Mouse (Mus musculus): ENCODE data around the gene Myo1e.
"Not testable (repeated sequence)": the region's sequence is repeated elsewhere in the genome, so short reads cannot be mapped to it uniquely, and the experiment has no call there.

The Myo1e gene

DNA sequence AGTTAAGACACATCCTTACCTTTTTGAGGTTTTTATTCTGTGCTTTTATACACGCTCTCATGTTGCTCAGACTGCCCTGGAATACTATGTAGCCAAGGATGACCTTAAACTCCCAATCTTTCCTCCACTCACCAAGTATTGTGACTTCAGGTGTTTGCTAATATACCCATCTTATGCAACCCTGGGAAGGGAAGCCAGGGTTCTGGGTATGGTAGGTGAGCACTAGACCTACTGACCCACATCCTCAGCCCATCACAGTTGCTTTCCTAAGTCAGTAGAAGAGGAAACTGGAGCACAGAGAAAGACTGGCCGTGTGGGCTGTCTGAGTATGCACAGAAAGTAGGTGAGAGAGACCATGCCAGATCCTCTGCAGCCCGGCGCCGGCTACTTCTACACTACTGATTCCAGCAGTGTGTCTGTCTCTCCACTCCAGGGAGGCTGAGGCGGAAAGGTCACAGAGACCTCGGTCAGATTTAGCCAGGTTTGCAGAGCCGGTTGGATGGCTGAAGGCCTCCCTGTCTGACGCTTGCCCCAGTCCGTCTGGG lies 44.4 kb downstream of the Myo1e start:
- no peak for DNase-seq (ENCODE audit: low read depth)

DNA sequence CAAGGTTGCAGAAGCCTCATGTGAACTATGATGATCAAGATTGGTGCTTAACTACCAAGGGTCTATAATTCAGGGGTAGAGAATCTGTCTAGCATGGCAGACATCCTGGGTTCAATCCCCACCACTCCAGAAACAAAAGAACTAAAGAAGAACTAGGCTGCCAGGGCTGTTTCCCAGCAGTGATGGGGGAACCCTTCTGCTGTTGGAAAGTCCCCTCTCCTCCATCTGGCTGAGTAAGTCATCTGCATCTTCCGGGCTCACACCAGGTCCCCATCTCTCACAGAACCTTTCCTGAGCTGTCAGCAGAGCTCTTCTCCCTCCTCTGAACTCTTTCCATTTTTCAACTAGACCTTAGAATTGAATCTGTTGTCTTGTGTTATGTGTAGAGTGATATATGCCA lies 45.9 kb downstream of the Myo1e start:
- peak; percentile 77 for DNase-seq (ENCODE audit: low read depth)

DNA sequence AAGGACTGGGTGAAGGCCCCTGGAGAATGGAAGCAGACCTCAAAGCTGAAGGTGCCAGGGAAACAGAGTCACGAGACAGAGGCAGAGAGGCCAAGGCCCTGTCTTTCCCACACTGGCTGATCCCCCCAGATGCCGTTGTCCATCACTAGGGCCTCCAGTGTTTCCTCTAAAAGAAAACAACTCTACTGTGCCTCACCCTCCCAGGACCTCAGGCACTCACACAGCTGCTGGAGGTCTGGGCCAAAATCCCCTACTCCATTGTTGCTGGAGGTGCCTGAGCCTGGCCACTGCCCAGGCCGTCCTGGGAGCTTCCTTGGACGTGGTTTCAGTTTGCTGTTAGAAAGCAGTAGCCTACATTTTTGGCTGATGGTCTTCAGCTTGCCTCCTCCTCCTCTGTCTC lies 47.9 kb downstream of the Myo1e start:
- DNase-seq (ENCODE audit: low read depth), result no peak

DNA sequence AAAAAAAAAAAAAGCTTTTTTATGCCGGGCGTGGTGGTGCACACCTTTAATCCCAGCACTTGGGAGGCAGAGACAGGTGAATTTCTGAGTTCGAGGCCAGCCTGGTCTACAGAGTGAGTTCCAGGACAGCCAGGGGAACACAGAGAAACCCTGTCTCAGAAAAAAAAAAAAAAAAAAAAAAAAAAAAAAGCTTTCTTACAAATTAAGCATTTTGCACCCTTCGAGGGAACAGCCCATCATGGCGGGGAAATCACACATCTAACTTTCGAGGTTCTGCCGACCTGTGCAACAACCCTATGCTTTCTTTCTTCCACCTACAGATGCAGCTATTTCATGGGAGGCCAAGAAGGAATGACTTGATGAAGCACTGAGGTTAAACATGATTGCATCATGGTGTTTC lies 48.9 kb downstream of the Myo1e start:
- not testable (repeated sequence) for DNase-seq (ENCODE audit: low read depth)

DNA sequence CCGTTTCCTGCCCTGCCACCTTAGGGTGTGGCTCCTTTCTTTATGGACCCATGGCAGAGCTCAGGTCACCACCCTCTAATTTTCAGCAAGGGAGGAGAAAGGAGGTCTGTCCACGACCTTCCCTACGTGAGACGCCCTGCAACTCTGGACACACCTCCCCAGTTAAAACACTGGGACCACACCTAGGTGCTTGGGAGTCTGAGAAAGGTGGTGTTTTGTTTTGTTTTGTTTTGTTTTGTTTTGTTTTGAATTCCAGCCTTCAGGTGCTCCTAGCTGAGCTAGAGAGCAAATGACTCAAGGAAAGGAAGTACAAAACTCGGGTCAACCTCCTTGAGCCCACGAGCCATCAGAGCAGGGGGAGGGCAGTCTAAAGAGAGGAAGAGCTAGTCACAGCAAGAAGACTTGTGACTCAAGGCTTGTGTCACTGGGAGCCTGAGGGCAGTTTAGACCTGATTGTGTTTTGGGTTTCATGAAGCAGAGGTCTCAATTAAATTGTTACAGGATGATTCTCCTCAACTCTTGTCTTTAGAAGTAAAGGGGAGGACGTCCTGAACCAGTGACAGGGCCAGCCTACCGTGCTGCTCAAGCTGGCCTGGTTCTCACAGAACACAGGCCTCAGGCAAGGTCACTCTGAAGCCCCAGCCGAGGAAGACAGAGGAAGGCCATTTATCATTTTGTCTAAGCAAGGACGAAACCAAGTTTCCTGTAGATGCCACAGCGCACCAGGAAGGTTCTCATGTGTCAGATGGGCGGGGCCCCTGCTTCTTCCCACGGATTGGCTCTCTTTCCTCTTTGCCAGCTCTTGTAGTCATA lies 50.3 kb downstream of the Myo1e start:
- peak; percentile 81 for DNase-seq (ENCODE audit: low read depth)

DNA sequence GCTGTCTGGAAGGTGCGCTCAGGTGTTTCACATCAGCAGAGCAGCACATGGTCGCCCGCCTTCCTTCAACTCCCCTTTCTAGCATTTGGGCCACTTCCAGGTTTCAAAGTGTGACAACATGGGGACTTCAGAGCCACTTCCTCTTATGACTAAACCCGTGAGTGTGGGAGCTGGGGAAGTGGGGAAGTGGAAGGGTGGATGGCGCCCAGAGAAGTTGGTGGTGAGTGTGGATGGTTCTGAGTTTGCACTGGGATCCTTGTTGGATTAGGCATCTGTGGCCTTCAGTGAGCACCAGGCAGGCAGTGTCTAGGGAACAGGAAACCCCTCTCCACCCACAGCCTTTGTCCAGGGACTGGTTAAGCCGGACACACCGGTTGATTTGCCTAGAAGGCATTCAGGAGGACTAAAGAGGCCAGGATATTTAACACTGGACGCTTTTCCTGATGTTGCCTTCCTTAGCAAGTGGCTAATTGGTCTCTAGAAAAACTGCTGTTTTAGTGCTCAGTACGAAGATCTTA lies 53.2 kb downstream of the Myo1e start:
- no peak for DNase-seq (ENCODE audit: low read depth)

DNA sequence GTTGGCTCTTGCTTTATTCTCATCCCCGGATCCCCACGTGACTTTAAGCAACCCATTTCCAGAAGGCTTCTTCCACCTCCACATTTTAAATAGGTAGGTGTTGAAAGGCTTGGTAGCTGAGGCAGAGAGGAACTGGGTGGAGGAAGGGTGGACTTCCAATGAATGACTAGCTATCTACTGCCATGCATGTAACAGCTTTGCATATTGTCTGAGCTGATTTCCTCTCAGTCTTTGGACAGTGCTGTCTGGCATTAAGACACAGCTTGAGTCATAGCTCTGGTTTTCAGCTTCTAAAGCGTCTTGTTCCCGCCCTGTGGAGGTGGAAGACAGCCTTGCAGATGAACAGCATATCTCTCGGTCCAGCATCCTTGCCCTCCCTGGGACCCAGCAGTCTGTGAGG lies 54.5 kb downstream of the Myo1e start:
- no peak for DNase-seq (ENCODE audit: low read depth)

DNA sequence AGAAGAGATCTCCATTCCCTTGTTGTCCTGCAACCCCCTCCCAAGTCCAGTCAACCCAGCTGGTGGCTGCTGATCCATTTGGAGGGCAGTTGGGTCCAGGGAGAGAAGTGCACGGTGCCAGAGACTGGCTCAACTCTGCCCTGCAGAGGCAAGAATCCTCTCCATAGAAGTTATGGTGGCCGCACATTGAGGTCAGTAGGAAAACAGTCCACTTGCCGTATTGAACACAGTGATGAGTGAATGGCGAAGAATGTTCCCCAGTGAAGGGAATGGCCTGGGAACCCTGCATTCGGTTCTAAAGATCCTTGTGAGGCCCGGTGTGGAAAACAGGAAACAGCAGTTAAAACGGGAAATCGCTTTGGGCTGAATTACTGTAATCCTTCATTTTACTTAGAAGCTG lies 56.0 kb downstream of the Myo1e start:
- no peak for DNase-seq (ENCODE audit: low read depth)

DNA sequence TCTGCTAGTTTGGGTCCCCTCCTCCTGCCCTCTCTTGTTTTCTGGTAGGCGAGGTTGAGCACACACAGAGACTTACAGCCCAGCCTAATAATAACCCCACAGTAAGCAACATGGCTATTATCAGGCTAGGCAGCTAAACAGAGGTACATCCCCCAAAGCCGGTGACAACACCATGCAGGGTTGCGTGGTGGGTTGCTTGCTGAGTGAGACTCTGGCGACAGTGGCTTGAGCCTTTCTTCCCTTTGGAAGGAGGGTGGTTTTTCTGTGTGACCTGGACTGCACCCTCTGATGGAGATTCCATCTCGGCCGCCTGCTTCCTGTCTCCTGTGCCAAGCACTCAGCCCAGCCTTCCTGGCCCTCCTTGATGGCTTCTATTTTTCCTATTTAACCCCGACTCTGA lies 56.6 kb downstream of the Myo1e start:
- no peak for DNase-seq (ENCODE audit: low read depth)

DNA sequence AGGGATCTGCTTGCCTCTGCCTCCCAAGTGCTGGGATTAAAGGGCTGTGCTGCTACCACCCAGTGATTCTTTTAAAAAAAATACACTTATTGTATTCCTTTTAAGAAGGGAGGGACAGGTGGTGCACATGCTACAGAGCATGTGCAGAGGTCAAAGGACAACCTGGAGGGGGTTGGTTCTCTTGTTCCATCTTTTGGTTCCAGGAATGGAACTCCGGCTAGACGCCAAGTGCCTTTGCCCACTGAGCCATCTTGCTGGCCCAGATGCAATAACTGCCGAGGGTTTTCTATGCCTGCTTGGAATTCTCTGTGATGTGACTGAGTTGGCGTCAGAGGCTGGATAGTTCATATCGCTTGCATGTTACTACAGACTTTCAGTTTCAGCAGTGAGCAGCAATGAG lies 58.4 kb downstream of the Myo1e start:
- no peak for DNase-seq (ENCODE audit: low read depth)

DNA sequence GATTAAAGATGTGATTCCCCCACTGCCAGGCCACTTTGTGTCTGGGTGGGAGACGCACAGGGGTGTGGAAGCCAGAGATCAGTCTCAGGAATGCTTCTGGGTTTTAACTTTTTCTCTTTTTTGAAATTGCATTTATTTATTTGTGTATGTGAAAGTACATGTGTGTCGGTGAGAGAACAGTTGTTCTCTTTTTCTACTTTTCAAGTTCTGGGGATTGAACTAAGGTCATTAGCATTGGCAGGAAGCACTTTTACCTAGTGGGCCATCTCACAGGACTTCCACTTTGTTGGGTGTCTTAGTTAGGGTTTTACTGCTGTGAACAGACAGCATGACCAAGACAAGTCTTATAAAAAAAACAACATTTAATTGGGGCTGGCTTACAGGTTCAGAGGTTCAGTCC lies 59.0 kb downstream of the Myo1e start:
- DNase-seq (ENCODE audit: low read depth), result no peak

DNA sequence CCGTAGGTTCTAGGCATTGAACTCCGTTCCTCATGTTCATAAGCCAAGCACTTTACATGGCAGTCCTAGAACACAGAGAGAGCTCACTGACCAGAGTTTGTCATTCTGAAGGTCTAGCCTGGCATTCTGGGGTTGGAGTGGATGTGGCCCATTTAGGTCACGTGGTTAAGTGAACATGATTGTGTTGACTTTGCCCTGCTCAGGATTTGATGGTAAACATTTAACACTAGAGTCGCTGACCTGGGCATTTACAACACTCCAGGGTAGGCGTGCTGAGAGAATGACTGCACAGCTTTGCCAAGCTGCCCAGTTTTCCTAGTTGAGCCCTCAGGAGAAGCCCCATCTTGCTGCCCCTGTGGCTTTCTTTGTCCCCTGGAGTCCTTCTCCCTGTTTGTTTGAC lies 60.0 kb downstream of the Myo1e start:
- DNase-seq (ENCODE audit: low read depth), result no peak

DNA sequence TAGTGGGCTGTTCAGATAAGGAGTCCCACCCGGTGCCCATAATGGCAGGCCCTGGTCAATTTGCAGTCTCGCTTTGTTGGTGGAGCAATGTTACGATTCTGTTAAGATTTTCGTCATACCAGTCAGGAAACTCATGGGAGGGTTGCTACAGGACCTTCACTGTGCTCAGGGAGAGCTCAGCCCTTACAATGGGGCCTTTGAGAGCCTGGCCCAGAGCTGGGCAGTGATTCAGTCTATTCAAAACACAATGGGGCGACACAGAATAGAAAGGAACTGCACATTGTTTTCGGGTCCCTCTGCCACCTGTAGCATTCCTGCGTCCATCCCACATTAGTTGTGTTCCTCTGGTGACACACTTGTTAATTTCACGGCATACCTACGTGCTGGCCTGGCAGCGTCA lies 62.2 kb downstream of the Myo1e start:
- DNase-seq (ENCODE audit: low read depth), result no peak

DNA sequence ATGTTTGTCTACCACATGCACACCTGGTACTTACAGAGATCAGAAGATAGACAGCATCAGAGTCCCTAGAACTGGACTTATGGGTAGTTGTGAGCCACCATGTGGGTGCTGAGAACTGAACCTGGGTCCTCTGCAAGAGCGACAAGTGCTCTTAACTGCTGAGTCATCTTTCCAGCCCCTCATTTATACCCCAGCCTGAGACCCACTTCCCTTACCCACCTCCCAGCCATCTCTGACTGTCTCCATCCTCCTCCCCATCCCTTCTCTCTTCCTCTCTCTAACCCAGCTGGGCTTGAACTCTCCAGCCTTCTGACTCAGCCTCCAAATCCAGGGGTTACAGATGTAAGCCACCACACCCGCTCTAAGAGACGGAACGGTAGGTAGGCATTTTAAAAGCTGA lies 63.3 kb downstream of the Myo1e start:
- no peak for DNase-seq (ENCODE audit: low read depth)

DNA sequence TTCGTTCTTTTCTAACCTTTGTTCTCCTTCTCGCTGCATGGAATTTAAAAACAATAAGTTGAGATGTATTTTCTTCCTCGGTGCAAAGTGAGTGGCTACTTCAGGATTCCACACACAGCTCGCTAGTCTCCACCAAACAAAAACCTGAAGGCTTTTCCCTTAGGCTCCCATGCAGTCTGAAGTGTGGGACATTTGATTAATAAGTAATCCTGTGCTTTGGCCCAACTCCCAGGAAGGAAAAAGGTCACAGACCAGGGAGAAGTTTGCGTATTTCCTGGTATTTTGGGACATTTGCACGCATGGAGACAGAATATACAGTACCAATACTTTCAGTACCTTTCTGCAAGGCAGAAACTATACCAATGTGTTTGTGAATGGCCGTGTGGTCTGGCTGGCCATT lies 64.0 kb downstream of the Myo1e start:
- no peak for DNase-seq (ENCODE audit: low read depth)

DNA sequence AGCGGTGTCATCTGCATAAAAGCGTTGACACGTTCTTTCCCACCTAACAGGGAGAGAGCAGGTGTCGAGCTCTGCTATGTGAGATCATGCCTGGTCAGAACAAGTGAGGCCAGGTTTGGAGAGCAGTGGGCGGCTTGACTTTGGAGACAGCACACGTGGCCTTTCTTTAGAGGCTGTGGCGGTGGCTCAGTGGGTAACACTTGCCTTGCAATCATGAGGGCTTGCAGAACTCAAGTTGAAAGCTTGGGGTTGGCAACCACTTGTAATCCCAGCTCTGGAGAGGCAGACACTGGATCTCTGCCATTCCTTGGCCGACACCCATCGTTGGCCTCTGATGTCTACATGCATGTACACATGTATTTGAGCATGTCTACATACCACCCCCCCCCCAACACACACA lies 64.5 kb downstream of the Myo1e start:
- DNase-seq (ENCODE audit: low read depth), result no peak

DNA sequence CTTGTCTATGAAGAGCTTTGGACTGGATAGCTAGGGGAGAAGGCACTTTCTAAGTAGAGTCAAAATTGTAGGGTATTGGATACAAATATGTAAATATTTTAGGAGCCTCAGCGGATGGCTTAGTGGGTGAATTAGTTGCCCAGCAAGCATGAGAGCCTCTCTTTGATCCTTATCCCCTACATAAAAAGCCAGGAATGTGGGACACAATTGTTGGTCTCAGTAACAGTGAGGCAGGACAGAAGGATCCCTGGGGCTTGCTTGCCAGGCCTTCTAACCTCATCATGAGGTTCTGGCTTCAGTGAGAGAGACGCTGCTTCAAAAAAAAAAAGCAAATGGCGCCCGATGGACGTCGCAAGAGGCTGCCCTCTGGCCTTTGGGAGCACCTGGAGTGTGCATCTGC lies 66.9 kb downstream of the Myo1e start:
- DNase-seq (ENCODE audit: low read depth), result no peak

DNA sequence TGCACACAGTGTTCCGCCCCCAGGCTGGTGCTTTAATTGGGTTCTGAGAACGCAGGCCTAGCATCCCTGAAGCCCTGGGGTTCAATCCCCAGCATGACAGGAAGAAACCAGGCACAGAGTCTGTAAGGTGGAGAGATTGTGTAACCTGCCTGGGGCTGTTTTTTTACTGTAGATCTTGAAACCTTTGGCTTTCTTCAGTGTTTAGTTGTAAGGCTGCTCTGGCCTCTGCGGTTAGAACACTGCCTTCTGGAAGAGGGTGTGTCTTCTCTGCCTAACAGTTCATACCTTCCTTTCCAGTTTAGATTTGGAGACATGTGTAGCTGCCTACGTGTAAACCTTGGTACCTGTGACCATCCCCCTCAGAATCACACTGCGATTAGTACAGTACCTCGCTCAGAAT lies 67.3 kb downstream of the Myo1e start:
- no peak for DNase-seq (ENCODE audit: low read depth)

DNA sequence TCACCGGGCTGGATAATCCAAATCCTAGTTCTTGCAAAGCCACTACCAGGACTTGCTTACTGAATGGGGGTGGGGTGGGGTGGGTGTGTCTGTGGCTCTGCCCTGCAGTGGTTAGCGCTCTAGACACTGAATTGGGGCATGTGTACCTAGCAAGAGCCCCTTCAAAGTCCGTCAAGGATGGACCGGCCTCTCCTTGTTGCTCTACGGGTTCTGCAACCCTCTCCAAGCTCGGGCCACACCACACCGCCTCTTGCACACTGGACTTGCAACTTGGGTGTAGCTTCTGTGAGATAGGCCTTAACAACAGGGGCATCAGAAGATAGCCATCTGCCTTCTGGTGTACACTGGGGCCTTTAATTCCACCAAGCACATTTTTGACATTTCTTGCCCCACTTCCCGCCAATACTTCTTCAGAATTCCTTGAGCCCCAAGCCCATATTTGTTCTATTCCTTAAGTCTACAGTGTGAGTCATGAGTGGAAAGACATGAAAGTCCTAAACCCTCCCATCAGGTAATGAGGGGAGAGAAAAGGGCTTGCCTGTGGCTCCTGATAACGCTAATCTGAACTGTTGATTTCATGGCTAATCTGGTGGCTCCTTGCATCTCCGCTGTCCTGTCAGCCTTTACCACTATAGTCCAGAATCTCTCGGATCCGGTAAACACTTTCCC lies 67.9 kb downstream of the Myo1e start:
- DNase-seq (ENCODE audit: low read depth), result no peak

DNA sequence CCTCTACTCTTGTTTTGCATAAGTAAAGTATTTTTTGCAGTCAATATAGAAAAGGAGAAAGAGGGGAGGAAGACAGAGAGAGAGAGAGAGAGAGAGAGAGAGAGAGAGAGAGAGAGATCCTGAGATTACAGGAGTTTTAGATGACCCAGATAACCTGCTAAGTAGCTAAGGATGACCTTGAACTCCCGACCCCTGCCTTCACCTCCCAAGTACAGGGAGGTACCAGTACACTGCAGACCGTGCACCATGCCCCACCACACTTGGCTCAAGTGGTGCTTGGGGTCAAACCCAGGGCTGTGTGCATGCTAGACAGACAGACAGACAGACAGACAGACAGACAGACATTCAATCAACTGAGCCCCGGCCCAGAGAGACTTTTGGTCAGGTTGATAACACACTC lies 69.9 kb downstream of the Myo1e start:
- no peak for DNase-seq (ENCODE audit: low read depth)

DNA sequence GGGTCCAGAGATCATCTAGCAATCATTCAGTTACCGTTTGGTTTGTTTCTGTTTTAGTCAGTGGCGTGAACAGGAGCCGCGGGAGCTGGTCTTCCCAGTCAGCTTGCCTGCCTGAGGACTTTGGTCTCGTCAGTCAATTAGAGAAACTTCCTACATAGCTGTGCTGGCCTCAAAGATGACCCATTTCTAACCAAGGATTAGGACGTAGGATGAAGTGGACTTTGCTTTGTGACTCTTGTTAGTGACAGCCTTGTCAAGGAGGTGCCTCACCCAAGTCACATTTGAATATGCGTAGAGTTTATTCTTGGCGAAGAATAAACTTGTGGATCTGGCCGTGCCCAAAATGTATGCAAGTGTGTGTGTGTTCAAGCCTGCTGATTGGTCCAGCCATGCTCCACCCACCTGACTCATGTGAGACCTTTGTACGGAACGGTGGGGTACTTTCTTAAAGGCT lies 70.4 kb downstream of the Myo1e start:
- no peak for DNase-seq (ENCODE audit: low read depth)

DNA sequence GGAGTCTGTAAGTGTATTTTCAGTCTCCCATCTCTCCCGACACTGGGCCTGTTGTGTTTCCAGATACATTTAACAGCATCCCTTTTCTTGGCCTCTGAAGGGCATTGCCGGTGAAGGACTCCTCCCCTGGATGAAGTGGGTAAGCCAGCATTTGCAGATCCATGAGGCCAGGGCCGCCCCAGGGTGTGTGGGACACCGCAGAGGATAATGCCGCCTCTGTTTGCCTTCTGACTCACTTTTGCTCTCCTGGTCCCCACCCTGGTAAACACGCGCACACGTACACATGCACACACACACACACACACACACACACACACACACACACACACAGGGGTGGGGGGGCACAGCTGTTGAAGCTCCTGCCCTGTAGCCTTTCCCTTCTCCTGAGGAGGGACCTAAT lies 74.3 kb downstream of the Myo1e start:
- no peak for DNase-seq (ENCODE audit: low read depth)

DNA sequence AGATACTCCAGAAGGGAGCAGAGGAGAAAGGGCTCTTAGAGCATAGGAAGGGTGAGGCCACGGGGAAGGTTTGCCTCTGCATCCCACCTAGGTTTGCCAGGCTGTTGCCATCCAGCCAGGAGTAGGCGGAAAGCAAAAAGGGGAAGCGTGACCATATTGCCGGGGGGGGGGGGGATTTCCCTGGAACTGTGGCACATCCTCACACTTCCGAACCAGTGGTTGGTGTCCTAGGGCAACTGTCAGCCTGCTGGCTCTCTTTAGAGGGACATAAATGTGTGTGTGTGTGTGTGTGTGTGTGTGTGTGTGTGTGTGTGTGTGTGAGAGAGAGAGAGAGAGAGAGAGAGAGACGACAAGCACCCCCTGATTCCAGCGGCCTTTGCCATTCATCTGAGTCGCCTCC lies 75.0 kb downstream of the Myo1e start:
- DNase-seq (ENCODE audit: low read depth), result no peak

Measured in induced T-regulatory cell, adult 2 months (primary cell).